Mouse (Mus musculus) left cerebral cortex, postnatal 25 days (tissue): ENCODE results near the gene Sox8. TPM values are rescaled to one million over a fixed set of nuclear protein-coding genes. Genes with fewer than 3 reads are reported as not detected.

ENCODE experiments used
- DNase-seq, 2 experiments: peaks; one replicate each; pipeline ENCODE4 v3.0.0; 2022; ENCODE audit warnings: low spot score in 2 of 2, mixed read lengths in 1 of 2
- intact Hi-C: fragments of 180-260 bp; cut with DNase I; formaldehyde crosslinking; loops from one replicate; pipeline ENCODE4 v1.15.1; 2025
- total RNA-seq, 2 experiments: library from RNA; stranded (reverse); gene quantifications; 2 replicates each; pipeline ENCODE4 v1.2.3; 2021

Gene Sox8
- total RNA-seq, 2 experiments from 2014 or later = 52.1 to 55.3 TPM

DNA sequence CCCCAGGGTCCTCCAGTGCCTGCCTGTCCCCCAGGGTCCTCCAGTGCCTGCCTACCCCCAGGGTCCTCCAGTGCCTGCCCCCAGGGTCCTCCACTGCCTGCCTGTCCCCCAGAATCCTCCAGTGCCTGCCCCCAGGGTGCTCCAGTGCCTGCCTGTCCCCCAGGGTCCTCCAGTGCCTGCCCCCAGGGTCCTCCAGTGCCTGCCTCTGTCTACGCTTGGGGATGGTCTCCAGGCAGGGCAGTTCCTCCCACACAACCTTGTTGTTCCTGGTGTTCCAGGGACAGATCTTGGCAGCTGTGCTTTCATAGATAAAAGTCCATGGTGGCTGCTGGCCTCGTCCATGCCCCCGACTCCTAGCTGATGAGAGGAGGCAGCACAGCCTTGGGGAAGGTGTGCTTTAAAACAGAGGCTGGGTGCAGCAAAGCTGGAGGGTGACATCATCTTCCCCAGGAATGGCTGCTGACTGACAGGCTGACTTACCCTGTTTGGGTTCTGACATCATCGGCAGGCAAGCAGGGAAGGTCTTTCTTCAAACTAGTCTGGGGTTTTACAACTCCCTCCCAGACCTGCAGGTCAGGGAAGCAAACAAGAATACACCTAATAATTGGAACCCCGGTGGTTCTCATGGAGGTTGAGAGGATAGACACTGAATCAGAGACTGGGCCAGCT lies 9.8 kb downstream of the Sox8 start:
- intact Hi-C loops = no loop called here
- no peak for DNase-seq

DNA sequence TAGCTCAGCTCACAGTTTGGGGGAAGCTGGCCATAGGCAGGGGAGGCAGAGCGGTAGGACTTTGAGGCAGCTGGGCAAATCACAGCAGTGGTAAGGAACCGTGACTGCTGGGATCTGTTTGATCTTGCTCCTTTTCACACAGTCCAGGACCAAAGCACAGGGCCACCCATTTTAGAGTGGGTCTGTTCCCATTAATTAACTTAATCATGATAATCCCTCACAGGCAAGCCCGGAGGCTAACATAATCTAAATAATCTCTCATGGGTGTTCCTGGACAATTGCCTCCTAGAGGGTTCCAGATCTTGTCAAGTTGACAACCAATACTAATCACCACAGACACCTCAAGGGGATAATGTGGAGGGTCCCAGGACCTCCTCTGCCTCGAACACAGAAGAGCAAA lies 10.9 kb downstream of the Sox8 start:
- intact Hi-C loops = loop anchor here (5.0 kb wide), 2 partner anchors 78 to 248 kb away; partner anchors contain the start of gene Fbxl16
- no peak for DNase-seq

DNA sequence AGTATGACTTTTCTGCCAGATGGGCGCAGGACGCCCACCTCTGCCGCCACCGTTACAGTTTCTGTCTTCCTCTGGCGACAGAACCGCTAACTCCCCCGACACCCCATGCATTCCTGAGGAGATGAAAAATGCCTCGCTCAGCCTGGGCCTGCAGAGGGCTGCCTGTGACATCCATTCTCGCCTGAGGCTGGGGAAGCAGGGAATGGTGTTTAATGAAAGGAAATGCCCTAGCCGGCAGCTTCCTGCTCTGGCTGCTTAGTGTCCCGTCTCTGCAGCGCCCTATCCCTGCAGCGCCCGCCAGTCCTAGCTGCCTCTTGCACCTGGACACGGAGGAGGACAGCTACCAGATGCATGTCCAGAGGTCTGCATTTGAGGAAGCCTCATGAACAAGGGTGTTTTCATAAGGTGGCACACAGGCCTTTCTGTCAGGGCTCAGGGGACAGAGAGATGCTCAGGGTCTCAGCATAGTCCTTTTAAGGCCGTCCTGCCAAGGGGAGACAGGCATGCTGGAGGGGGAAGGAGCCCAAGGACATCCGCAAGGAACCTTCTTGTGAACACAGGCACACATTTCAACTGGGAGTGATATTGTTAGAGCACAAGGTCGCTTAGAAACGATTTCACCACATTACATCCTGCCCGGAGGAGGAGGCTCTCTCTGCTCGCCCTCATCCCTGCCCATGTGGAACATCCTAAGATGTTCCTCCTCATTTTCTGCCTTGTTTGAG lies 13.7 kb downstream of the Sox8 start:
- DNase-seq = peak; percentile 83 to 96
- intact Hi-C loops = loop anchor here (1.0 to 5.0 kb wide), 3 partner anchors 68 to 251 kb away; partner anchors contain the start of gene Fbxl16

DNA sequence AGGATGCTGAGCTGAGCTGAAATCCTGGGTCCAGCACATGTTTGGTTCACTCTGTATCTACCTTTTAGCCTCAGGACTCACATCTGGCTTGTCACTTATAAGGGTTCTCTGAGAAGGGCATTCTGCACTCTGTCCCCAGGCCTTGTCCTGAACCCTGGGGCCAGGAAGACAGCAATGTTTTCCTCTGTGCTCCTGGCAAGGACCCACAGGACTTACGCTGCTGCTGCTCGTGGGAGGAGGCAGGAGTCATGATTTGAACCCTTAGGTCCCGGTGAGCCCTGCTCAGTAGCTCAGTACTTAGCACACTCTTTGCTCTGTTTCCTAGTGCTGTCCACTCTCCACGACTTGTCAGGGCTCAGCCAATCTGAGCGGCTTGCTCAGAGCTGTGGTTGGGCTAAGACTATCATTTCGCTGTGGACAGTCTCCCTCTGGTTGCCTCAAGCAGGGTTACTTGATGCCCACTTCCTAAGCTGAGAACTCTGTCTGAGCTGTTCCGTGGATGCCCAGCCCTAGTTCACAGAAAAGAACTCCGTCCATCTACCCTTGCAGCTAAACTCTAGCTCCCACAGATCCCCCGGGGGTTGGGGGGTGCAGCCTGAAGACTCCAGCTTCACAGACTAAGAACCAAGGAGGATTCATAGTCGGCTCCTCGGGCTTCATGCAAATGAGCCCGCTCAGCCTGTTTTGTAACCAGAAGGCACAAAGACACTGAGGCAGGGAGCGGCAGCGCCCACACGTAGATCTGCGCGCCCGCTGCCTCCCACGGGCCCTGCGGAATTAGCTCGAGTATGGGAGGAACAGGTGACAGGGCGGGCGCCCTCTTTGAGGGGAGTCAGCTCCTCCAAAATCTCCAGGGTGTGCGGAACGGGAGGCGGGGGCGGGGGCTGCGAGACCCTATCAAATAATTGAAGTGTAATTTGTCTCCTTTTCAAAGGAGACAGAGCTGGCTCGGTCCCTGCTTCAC lies 14.5 kb downstream of the Sox8 start:
- intact Hi-C loops = loop anchor here (1.0 to 5.0 kb wide), 3 partner anchors 68 to 251 kb away; partner anchors contain the start of gene Fbxl16
- peak; percentile 89 to 96 for DNase-seq

DNA sequence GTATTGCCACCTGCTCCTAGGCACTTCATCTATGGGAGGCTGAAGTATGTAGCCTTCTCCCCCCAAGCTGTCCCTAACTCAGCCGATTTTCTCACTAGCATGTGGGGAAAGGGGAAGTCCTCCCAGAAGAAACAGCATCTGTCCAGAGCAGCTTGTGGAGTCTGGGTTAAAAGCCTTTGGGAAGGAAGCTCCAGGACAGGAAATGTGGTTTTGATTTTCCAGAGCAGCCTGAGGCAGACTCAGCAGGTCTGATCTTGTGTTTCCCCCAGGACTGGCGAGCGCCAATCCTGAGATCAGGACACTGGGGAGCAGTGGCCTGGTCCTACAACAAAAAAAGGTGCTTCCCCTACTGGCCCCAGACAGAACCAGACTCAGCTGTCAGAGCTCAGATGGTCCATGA lies 15.3 kb downstream of the Sox8 start:
- intact Hi-C loops = loop anchor here (5.0 kb wide), 2 partner anchors 82 to 252 kb away; partner anchors contain the start of gene Fbxl16
- no peak for DNase-seq

DNA sequence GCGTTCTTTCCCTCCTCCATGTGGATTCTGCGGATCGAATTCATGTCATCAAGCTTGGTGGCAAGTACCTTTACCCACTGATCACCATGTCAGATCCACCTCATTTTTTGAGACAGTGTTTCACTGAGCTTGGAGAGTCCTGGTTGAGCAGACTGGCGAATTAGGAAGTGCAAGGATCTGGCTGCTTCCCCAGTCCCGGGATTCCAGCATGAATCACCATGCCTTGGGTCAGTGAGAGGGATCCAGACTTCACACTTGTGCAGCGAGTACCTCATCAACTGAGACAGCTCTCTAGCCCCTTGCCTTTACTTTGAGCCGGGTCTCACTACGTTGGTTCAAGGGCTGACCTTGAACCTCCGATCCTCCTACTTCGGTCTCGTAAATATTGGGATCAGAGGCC lies 19.2 kb downstream of the Sox8 start:
- no peak for DNase-seq
- intact Hi-C loops = no loop called here

DNA sequence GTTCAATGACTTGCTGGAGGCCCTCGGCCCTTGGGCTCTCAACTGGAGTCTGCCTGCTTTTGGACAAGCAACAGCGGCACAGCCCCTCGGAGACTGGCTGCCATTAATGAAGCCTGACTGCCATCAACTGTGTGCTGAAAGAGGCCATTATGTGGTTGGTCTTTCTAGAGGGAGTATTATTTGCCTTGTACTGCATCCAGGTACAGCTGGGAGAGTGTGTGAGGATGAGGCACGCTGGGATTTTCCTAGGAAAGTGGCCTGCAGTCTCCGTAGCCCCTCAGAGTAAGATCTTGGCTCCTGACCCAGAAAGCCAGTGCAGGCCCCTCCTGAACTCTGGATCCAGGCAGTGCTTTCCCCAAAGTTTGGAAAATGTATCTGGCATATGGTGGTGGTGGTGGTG lies 20.5 kb downstream of the Sox8 start:
- no peak for DNase-seq

DNA sequence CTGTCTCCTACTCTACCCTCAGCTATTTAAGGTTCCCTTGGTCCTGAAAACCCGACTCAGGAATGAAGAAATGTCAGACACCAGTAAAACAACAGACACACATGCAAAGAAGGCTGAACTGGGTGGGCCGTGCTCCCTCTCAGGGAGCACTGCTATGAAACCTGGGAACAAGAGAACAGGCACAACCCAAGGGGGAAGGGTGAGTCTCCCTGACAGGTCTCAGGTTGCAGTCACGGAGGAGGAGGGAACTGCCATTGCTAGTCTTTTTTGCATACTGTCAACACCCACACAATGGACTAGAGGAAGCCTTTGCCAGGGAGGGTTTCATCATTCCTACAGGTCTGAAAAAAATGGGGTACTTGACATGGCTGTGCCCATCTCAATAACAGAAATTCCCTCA lies 23.5 kb downstream of the Sox8 start:
- no peak for DNase-seq
- intact Hi-C loops = no loop called here

More for the DNA sequence above, 20.5 kb downstream of the Sox8 start:
- intact Hi-C loops = no loop called here

DNA sequence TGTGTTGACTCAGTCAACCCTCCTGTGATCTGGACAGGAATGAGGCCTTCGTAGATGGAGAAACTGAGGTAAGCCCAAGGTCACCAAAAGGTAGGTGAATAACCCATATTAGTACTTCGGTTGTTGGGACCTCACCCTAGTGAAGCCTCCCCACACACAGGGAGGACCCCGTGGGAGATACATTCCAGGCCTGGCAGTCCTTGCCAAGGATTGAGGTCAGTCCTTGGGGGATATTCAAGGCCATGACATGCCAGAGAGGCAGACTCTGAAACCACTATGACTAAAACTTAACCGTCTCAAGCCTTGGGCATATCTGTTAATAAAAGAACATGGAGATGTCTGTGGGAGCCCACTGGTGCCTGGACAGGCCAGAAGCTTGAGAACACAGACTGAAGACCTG lies 28.7 kb downstream of the Sox8 start:
- intact Hi-C loops = no loop called here
- DNase-seq = no peak

DNA sequence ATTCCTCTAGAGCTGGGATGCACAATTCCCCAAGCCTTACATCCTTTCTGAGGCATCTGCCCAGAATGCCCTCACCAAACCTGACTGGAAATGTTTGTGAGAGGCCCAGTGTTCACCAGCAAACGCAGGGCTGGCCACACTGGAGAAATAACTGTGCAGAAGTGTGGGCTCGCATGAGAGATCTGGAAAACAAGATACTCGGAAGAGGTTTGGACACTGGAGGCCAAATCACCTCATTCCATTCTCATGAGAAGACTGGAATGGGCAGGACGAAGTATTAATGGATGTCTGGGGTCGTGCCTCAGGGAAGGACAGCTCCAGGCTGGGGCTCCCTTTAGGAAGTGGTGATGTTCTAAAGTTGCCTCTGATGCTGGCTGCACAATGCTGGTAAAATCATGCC lies 29.8 kb downstream of the Sox8 start:
- no peak for DNase-seq
- intact Hi-C loops = no loop called here

DNA sequence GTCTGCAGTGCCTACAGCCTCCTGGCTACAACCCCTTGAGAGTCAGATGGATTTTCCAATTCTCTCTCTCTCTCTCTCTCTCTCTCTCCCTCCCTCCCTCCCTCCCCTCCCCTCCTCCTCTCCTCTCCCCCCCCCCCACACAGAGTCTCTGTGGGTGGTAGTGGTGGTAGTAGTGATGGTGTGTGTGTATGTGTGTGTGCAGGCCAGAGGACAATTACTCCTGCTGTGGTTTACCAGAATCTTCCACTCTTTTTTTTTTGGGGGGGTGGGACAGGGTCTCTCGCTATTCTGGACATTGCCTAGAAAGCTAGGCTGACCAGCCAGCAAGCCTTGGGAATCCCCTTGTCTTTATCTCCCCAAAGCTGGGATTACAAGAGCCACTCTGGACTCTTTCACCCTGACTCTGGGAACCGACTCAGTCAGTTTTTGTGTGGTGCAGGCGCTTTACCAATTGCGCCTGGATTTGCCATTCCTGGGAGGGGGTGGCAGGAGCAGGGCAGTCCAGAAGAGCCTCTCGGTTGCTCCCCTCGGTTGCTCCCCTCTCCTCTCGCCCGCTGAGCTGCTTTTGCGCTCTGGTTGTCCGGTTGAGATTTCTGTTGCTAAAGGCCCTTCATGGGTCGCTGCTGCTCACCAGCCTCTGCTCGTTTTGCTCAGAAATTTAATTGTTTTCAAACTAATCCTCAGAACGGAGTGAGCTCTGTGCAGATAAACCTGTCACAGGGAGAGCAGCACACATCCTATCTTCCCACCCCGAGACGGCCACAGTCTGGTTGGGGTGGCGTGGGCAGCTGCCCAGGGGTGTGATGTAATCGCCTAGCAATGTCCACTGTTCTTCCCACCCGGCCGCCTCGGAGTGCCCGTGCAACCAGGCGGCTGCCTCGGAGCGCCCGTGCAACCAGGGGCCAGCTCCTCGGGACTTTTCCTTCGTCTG lies 31.3 kb downstream of the Sox8 start:
- peak; percentile 28 to 46 for DNase-seq
- intact Hi-C loops = no loop called here

DNA sequence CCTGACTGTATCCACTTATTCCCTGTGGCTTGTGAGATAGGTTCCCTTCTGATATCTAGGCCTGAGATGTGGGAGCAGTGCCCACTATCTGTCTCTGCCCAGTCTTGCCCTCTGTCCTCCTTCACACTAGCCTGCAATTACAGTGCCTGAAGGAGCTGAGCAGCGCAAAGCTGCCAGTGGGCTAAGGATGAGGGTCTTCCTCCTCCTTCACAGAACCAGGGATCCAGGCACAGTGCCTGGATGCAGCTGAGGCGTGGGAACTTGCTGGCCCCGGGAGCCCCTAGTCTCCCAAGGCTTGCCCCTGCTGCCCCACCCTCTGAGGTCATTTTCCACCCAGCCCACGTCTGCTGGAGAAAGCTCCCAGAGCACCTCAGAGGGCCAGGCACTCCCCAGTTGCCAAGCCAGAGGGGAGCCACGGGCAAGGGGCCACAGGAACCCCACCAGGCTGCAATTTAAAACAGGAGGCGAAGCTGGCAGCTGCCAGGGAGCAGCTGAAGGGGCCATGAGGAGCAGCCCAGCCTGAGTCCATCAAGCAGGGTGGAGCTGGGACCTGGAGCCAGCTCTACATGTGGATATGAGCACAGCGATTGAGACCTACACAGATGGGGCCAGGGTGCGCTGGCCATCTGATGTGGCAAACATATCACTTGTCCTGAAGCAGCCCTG lies 40.0 kb downstream of the Sox8 start:
- no peak for DNase-seq
- intact Hi-C loops = no loop called here

DNA sequence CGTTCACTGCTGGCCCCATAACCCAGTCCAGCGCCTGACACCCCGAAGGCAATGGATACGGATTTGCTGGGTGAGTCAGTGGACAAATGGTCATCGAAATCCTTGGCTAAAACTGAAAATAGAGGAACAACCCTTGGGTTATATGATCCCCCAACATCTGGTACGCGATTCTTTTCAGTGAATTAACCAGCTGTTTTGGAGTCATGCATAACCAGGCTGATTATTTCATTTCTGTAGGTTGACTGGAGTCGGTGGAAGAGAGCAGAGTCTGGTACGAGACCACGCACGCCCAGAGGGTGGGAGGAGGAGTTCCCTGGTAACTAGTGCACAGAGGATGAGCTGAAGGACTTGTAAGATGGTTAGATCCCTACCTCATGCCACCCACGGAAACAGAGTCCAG lies 48.4 kb downstream of the Sox8 start:
- intact Hi-C loops = no loop called here
- no peak for DNase-seq

DNA sequence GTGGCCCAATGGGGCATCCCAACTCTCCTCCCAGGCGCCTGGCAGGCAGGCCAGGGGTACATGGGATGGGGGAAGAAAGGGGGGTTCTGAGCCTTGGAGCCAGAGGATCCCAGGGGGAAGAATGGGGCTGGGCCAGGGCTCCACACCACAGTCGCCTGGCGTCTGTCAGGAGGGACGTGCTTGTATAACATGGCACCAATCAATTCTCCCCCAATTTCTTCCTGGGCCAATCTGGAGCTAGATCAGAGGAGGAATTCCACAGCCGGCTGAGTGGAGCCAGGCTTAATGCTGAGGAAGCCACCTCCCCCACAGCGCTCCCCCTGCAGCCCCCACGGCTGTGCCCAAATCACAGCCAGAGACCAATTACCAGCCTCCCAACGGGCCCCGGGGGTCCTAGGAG lies 50.0 kb downstream of the Sox8 start:
- intact Hi-C loops = no loop called here
- DNase-seq = no peak

DNA sequence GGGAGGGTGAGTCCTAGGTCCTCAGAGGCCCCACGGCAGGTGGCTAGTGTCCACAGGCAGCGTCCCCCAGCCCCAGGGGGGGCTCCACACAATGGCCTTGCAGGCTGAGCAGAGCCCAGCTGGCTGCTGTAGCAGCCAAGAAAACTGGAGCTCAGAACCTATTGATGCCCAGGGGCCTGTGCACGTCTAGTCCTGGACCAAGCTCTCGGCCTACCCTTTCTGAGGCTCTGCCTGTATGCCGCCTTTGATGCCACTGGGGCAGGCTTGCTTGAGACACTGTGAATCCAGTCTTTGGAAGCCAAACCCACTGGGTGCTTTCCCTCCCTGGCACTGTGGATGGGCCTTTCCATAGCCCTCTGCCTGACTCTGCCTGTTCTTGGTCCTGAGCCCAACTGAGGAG lies 51.0 kb downstream of the Sox8 start:
- intact Hi-C loops = no loop called here
- DNase-seq = peak; percentile 18 to 36

DNA sequence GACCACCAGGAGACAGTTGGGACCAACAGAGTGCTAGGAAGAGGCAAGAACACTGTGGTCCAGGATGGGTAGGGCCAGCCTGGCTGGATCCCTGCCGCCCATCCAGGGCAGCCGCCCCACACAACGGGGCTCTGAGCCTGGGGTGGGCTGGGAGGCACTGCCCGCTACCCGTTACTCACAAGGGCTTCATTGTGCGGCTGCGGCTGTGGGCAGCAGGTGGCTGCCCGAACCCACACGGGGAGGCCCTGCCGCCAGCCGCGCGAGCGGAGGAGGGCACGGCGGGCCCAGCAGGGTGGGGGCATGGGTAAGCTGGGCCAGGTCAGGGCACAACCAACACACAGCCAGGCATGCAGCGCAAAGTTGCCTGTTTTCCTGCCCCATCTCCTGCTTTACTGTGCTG lies 52.3 kb downstream of the Sox8 start:
- intact Hi-C loops = no loop called here
- DNase-seq = peak; percentile 40 to 45

DNA sequence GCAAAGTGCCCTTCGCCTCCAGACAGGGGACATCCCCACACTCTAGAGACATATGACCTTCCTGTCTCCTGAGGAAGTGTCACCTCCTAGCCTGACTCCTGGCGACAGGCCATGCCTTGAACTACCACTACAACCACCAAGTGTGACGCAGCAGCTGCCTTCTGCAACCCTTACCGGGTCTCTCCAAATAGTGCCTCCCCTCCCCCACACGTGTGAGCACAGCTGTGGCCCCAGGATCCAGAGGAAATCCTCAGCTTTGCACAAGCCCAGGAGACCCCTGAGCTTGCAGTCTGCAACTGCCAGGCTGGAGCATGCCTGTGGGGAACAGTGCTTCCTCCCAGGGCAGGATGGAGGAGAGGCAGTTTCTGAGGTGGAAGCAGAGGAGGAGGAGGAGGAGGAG lies 54.2 kb downstream of the Sox8 start:
- intact Hi-C loops = no loop called here

More for the DNA sequence above, 54.2 kb downstream of the Sox8 start:
- no peak for DNase-seq
